Mouse (Mus musculus): ENCODE data around the gene Nfat5.

- TF ChIP-seq CTCF (IDR thresholded peaks at IDR 0.05; ENCODE audit: control insufficient read depth, insufficient read depth, insufficient replicate concordance, low read depth, low read length) (no peak), POLR2A (IDR thresholded peaks at IDR 0.05; ENCODE audit: control insufficient read depth, low read depth, low read length) (no peak)
Observed at GRCm38 (mm10) chr8:107384651-107385050, 91.4 kb downstream of the Nfat5 start.
